Mouse (Mus musculus) cerebellum, adult (tissue): ENCODE results near the gene Ptprh.

Source experiments
- ATAC-seq: cut with Nextera tagmentation; 2 replicates; pipeline ENCODE4 v1.9.2; 2017; ENCODE audit warnings: mild to moderate bottlenecking, moderate library complexity, mixed read lengths; ENCODE audit not compliant: insufficient number of reproducible peaks, low FRiP score, low TSS enrichment

Ptprh gene

GRCm38 (mm10) chr7:4526341-4527301, 77.2 kb downstream of the Ptprh start:
- ATAC-seq, result peak; percentile 82; the same call in 1 of the 2 replicates

GRCm38 (mm10) chr7:4524212-4524922, 79.5 kb downstream of the Ptprh start, which contains the start of gene Tnni3:
Gene Tnni3 (minus strand): TSS chr7:4524229.
- ATAC-seq, result 0 out of 2 replicates have a peak, but pooled peaks have one; percentile 4

- no peak for ATAC-seq
Observed at GRCm38 (mm10) chr7:4523205-4524130, 80.4 kb downstream of the Ptprh start.

- no peak for ATAC-seq
Observed at GRCm38 (mm10) chr7:4522292-4522691, 81.5 kb downstream of the Ptprh start.

- ATAC-seq, result no peak
Observed at GRCm38 (mm10) chr7:4521231-4522003, 82.4 kb downstream of the Ptprh start.

- ATAC-seq, result no peak
Observed at GRCm38 (mm10) chr7:4518487-4518886, 85.4 kb downstream of the Ptprh start.

- no peak for ATAC-seq
Observed at GRCm38 (mm10) chr7:4516332-4517050, 87.3 kb downstream of the Ptprh start, which contains the start of gene Tnnt1. Gene Tnnt1 (minus strand): TSS chr7:4516382.

- no peak for ATAC-seq
Observed at GRCm38 (mm10) chr7:4515853-4516252, 88.0 kb downstream of the Ptprh start.

- no peak for ATAC-seq
Observed at GRCm38 (mm10) chr7:4513829-4514712, 89.8 kb downstream of the Ptprh start.

- no peak for ATAC-seq
Observed at GRCm38 (mm10) chr7:4513236-4513635, 90.6 kb downstream of the Ptprh start.

- no peak for ATAC-seq
Observed at GRCm38 (mm10) chr7:4511489-4512224, 92.2 kb downstream of the Ptprh start.

GRCm38 (mm10) chr7:4509863-4510608, 93.8 kb downstream of the Ptprh start:
- ATAC-seq, result no peak

- no peak for ATAC-seq
Observed at GRCm38 (mm10) chr7:4508739-4509116, 95.1 kb downstream of the Ptprh start.

- ATAC-seq, result no peak
Observed at GRCm38 (mm10) chr7:4508062-4508738, 95.6 kb downstream of the Ptprh start.

- no peak for ATAC-seq
Observed at GRCm38 (mm10) chr7:4507220-4507619, 96.6 kb downstream of the Ptprh start.
